Mouse (Mus musculus) layer of hippocampus, postnatal 14 days (tissue): ENCODE measurements around the gene Hnf4a. TPM values are rescaled to one million over a fixed set of nuclear protein-coding genes. Genes with fewer than 3 reads are reported as not detected.
A peak's percentile ranks its signal among the peaks of the same experiment; 100 is the strongest.

Experiments
- DNase-seq, 2 experiments: peaks; one replicate each; pipeline ENCODE4 v3.0.0; 2021 to 2022; ENCODE audit warnings: low spot score in 2 of 2, mixed read lengths in 1 of 2
- total RNA-seq, 2 experiments: library from RNA; stranded (reverse); gene quantifications; 2 replicates each; pipeline ENCODE4 v1.2.3; 2021

The Hnf4a gene
- total RNA-seq, 2 experiments from 2014 or later: not detected

GRCm38 (mm10) chr2:163548822-163549221 is 42.2 kb downstream of the Hnf4a start:
- DNase-seq: no peak

- DNase-seq: no peak
Measured at GRCm38 (mm10) chr2:163549786-163550185, 43.2 kb downstream of the Hnf4a start.

DNA sequence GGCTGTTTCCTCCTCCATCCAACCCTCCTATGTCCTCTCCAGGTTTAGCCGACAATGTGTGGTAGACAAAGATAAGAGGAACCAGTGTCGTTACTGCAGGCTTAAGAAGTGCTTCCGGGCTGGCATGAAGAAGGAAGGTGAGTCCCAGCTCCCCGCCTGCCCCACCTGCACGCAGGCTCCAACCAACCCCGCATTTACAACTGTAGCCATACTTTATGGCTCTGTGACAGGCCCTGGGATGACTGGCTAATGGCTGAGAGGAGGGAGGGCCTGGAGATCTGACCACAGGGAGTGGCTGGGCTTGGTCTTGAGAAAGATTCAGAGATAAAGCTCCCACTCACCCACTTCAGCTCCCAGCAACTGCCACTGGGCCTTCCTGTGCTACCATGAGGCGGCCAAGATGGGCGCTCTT is 45.9 kb downstream of the Hnf4a start:
- no peak for DNase-seq

GRCm38 (mm10) chr2:163554425-163554982 is 47.9 kb downstream of the Hnf4a start:
- DNase-seq: no peak

GRCm38 (mm10) chr2:163554996-163555395 is 48.4 kb downstream of the Hnf4a start:
- DNase-seq: no peak

- no peak for DNase-seq
Measured at GRCm38 (mm10) chr2:163555417-163555816, 48.8 kb downstream of the Hnf4a start.

DNA sequence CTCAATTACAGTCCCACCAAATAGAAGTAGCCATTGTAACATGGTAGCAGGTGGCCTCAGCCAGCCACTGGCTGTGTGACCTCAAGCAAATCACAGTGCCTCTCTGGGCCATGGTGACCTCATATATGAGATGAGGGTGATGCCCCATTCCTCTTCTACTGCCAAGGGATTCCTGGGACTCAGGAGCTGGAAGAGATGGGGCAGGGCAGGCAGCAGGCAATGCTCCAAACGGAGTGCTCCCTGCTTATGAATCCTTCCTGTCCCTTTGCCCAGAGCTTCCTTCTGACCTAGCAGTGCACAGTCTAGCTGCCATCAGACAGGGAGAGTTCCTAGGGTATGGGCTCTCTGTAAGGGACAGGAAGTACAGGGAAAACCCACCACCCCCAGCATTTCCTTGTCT is 51.9 kb downstream of the Hnf4a start:
- no peak for DNase-seq

DNA sequence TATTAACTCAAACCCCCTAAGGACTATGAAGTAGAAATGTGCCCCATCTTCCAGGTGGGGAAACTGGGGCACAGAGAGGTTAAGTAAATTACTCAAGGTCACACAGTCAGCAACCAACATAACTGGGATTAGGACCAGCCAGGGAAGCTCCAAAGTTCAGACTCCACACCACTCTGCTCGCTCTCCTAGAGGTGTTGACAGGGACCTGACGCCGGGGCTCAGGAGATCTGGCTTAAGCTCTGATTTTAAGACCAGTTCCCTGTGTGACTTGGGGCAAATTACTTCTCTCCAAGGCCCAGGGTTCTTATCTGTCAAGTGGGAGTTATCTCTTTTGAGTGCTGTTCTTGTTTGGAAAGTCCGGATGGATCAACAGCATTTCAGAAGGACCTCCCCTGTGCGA is 52.6 kb downstream of the Hnf4a start:
- no peak for DNase-seq

GRCm38 (mm10) chr2:163560247-163560646 is 53.6 kb downstream of the Hnf4a start:
- no peak for DNase-seq

- DNase-seq: no peak
Measured at GRCm38 (mm10) chr2:163561258-163561948, 54.8 kb downstream of the Hnf4a start.

DNA sequence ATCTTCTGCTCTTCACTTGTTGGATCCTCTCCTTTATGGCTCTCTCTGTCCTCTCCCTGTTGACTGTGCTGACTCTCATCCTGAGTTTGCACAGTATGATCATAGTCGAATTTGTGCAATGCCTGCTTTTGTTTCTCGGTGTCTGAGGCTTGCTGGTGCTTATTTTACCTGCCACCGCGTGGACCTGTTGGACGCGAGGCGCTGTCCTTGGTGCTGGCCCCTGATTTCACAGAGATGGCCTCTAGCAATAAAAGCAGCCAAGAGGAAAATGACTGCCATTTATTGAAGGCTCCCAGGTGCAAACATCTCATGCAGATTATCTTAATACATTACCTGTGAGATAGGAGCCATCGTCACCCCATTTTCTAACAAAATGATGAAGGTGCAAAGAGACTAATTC is 58.0 kb downstream of the Hnf4a start:
- no peak for DNase-seq

DNA sequence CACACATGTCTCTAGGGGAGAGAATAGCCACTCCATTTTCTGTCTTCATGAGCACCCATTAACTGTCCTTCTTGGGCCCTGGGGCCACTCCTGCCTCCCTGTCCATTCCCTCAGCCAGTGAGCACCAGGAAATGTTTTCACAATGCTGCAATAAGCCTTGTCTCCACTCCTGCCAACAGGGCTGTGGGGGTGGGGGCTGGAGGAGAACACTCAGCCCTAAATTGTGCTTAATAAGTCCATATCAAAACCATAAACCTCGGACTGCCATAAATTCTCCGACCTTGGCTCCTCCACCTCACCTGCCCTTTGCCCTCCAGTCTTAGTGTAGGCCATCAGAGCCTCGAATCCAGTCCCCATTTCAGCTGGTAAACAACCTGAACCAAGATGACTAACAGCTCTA is 67.7 kb downstream of the Hnf4a start:
- no peak for DNase-seq

DNA sequence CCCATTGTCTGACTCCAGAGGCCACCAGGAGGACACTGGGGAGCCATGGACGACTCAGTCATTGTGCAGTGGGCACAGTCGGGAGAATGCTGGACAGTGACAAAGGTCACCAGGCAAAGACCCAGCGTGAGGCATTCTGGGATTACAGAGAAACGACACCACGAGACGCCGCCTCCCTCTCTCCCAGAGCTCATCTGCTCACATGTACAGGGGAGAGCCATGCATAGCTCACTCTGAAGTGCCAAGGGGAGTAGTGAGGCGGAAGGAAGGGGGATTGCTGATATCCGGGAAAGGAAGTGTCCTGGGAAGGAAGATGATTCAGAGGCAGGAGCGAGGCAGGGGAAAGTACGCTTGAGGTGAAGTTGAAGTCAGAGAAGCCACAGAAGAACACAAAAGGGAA is 68.6 kb downstream of the Hnf4a start:
- no peak for DNase-seq

DNA sequence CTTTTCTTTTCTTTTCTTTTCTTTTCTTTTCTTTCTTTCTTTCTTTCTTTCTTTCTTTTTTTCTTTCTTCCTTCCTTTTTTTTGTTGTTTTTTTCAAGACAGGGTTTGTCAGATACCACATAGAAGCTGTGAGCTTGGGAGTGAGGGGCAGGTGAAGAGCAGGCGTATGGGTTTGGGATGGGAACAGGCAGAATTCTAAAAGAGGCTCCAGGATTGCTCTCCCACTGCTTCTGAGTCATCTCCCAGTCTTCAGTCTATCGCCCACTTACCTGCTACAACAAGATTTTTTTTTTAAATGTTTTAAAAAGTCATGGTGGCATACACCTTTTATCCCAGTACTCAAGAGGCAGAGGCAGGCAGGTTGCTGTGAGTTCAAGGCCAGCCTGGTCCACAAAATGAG is 71.4 kb downstream of the Hnf4a start:
- DNase-seq: no peak

DNA sequence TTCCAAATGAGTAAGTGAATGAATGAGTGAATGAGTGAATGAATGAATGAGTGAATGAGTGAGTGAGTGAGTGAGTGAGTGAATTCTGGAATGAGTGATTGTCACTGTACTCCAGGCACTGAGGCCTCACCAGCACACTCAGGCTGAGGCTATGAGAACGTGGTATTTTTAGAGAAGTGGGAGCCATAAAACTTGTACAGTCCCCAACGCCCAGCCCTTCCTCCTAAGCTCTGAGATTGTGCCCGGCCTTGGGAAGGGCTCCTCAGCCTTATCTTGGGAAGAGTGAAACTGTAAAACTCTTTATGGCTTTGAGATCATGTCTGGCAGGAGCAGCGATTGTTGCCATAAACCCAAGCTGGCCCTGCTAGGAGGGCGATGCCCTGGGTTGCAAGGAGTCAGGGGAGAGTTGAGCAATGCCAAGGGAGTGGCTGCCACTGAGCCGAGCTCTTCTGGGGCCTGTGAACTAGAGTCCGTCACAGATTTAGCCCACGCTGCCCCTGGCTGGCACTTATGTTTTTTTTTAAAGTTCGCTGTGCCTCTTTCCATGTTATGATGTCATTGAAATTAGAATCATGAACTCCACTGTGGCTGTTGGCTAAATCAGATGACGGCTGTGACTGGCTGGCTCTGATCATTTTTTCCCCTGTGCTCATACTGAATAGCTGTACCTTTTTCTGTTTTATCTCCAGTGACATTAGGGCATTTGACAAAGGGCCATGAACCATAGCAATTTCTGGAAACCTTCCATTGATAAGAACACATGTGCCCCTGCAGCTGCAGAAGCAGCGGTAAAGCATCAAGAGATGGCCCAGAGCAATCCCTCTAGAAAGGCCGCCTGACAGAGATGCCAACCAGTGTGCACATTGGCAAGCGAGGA is 73.7 kb downstream of the Hnf4a start:
- no peak for DNase-seq

- peak in 1 of 2 experiments; percentile 37 for DNase-seq
Measured at GRCm38 (mm10) chr2:163583226-163584087, 76.8 kb downstream of the Hnf4a start.

DNA sequence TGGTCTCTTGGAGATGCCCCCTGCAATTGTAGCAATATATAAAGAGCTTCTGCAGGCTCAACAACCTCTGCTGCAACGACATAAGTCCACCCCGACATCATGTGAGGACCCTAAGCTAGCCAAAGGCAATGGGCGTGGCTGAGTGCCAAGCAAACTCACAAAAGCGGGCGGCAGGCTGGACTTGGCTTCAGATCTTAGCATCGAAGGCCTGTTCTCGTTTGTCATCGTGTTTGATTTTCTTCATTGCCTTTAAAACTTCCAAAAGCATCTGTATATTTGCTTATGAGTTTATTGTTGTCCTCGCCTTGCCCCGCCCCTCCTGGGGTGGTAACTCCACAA is 77.4 kb downstream of the Hnf4a start:
- DNase-seq: no peak

- peak in 1 of 2 experiments; percentile 32 for DNase-seq
Measured at GRCm38 (mm10) chr2:163586384-163587261, 80.0 kb downstream of the Hnf4a start.

DNA sequence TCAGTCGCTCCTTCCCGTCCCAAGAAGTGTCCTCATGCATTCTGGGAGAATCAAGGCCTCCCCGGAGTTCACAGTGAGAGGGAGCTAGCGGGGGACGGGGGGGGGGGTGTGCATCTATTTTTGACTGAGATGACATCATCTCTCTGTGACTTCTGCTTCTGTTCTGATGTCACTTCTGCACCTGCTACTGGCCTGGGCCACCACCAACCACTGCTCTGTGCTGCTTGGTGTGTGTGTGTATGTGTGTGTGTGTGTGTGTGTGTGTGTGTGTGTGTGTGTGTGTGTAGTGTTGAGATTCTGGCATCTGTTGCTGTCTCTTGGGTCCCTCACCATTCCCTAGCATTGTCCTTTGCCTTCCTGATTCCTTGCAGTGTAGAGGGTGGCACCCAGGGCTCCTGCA is 80.9 kb downstream of the Hnf4a start:
- no peak for DNase-seq

DNA sequence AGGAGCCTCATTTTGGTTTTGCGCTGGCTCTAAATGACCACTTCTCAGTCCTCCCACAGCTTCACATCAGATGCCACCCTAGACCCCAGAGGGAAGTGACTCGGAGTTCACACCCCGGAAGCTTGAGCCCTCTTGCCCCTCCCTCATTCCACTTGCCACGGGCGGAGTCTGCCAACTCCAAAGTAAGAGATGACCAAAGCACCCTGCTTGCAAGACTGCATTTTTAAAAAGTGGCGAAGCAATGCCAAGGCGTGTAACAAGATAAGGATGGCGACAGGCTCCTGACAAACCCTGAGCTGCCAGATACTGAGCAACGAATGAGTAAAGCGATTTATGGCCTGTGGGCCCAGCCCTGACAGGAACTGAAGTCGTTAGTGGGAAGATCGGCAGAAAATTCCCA is 83.6 kb downstream of the Hnf4a start:
- no peak for DNase-seq
